Mouse (Mus musculus) lung, embryonic 15.5 days (tissue): ENCODE measurements around the gene Krt33a. TPM values are rescaled to one million over a fixed set of nuclear protein-coding genes. Genes with fewer than 3 reads are reported as not detected.

ENCODE experiments used
- ATAC-seq: fragments of 200-750 bp; cut with Nextera tagmentation; 2 replicates; pipeline ENCODE4 v1.8.0; 2017; ENCODE audit warnings: moderate number of reproducible peaks, borderline replicate concordance; ENCODE audit not compliant: low FRiP score, low TSS enrichment; ENCODE audit errors: extremely low read depth
- H3K27ac ChIP-seq: fragments of 300-500 bp; sonication (generic); 2 replicates; pipeline ENCODE4 v1.5.1; 2015; ENCODE audit warnings: moderate library complexity, mild to moderate bottlenecking, inconsistent platforms
- H3K27me3 ChIP-seq: fragments of 300-500 bp; sonication (generic); 2 replicates; pipeline ENCODE4 v1.6.1; 2015; ENCODE audit warnings: inconsistent platforms
- H3K36me3 ChIP-seq: fragments of 300-500 bp; sonication (generic); 2 replicates; pipeline ENCODE4 v1.6.1; 2015; ENCODE audit warnings: inconsistent platforms
- H3K4me1 ChIP-seq: fragments of 300-500 bp; sonication (generic); 2 replicates; pipeline ENCODE4 v1.6.1; 2015; ENCODE audit warnings: inconsistent platforms
- H3K4me2 ChIP-seq: fragments of 300-500 bp; sonication (generic); 2 replicates; pipeline ENCODE4 v1.6.1; 2015; ENCODE audit warnings: inconsistent platforms, mild to moderate bottlenecking, moderate library complexity
- H3K4me3 ChIP-seq: fragments of 300-500 bp; sonication (generic); 2 replicates; pipeline ENCODE4 v1.5.1; 2015; ENCODE audit warnings: mild to moderate bottlenecking, inconsistent platforms
- H3K9ac ChIP-seq: fragments of 300-500 bp; sonication (generic); 2 replicates; pipeline ENCODE4 v1.6.1; 2015; ENCODE audit warnings: inconsistent platforms
- H3K9me3 ChIP-seq: fragments of 300-500 bp; sonication (generic); 2 replicates; pipeline ENCODE4 v1.6.1; 2016; ENCODE audit warnings: inconsistent platforms
- WGBS: fragments of 180-500 bp; shearing (Covaris S2); methylation state at CpG from one replicate; pipeline ENCODE4 v1.1.7; 2015; 5-methylcytosine and 5-hydroxymethylcytosine counted together
- polyA plus RNA-seq: library from polyadenylated mRNA; unstranded; fragments of >200 nt; fragmentation: Nextera tagmentation; extraction: Ambion mirVana; gene quantifications from 2 replicates; pipeline ENCODE4 v1.2.1, GENCODE M21; 2015

Krt33a gene
- polyA plus RNA-seq, 1 experiment from 2014 or later = not detected

DNA sequence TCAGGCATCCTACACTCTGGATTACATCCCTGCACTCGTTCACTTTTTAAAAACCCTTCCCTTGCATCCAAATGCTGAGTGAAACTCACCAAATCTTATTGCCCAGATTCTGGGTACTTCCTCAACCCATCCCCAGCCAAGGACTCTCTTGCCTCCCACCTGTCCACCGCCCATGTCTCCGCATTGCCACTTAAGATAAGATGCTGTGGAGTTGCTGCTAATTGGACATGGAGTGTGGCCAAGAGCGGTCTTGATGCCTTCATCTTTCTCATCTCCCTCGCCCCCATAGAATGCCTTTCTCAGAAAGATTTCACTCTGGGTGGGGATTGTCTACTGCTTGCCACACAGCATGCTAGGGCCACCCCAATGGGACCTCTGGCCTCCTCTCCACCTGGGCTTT is 7.7 kb downstream of the Krt33a start:
- Histone ChIP-seq H3K27me3 (no peaks in the 10 kb centered on the region), H3K4me3 (no peak overlapping the region), H3K4me2 (no peak overlapping the region), H3K9ac (no peak overlapping the region), H3K4me1 (no peaks in the 10 kb centered on the region), H3K36me3 (no peaks in the 10 kb centered on the region), H3K27ac (no peak overlapping the region), H3K9me3 (no peaks in the 10 kb centered on the region)
- no peak for ATAC-seq
- 80% methylated on average over 5 of the region's 5 CpGs for WGBS

DNA sequence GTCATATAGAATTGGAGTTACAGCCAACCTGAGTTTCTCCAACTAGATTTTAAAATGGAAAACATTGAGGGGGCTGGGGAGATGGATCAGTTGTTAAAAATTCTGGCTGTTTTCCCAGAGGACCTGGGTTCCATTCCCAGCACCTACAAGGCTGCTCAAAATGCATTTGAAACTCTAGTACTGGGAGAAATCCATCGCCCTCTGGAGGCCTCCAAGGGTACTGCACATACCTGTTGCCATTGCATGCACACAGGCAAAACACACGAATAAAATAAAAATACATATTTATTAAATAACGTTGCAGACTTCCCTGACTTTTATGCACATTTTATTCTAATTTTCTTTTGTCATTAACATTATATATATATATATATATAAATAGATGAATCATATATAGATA is 9.4 kb downstream of the Krt33a start:
- Histone ChIP-seq H3K27me3 (no peaks in the 10 kb centered on the region), H3K27ac (no peak overlapping the region), H3K4me1 (no peaks in the 10 kb centered on the region), H3K36me3 (no peaks in the 10 kb centered on the region), H3K4me3 (no peak overlapping the region), H3K9ac (no peak overlapping the region), H3K4me2 (no peak overlapping the region), H3K9me3 (no peaks in the 10 kb centered on the region)
- no peak for ATAC-seq
- WGBS = 50% methylated on average over 3 of the region's 3 CpGs

DNA sequence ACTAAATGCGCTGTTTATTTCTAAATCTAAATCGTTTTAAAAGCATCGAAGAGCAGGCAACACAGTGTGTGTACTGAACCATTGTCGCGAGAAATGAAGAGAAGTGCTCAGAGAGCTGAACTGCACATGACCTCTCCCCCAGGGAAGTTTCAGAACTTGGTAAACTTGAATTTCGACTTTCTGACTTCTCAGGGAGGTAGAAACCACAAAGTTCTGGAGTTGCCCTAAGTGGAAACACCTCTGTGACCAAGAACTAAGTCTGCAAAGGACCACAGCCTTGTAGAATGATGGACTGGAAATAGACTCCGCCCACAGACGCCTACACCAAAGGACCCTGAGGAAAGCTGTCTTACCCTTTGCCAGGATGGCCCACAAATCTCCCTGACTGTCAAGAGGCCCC is 10.1 kb downstream of the Krt33a start:
- H3K9ac ChIP-seq = no peak overlapping the region
- no peaks in the 10 kb centered on the region for H3K9me3 ChIP-seq
- no peak for ATAC-seq
- no peaks in the 10 kb centered on the region for H3K36me3 ChIP-seq
- no peak overlapping the region for H3K4me2 ChIP-seq
- H3K4me3 ChIP-seq = no peak overlapping the region
- H3K4me1 ChIP-seq = no peaks in the 10 kb centered on the region
- H3K27me3 ChIP-seq = no peaks in the 10 kb centered on the region
- H3K27ac ChIP-seq = peak overlapping the region; percentile 61
- 59% methylated on average over 8 of the region's 8 CpGs for WGBS

DNA sequence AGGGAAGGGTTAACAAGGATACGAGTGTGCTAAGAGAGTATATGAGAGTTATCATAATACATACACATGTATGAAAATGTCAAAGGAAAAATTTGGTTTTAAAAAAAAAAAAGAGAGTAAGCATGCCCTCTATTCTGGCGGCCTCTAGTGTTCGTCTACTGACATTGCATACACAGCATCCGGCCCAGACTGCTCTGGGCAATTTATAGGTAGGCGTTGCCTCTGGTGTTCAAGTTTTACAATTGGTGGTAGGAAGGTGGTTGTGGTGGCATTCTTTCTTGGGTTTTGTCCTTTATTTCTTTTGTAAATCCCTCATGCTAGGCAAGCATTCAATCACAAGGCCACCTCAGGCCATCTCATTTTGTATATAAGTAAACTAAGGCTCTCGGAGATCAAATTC is 11.2 kb downstream of the Krt33a start:
- no peak for ATAC-seq
- no peak overlapping the region for H3K9ac ChIP-seq
- H3K36me3 ChIP-seq = no peaks in the 10 kb centered on the region
- H3K4me3 ChIP-seq = no peak overlapping the region
- no peaks in the 10 kb centered on the region for H3K9me3 ChIP-seq
- H3K4me2 ChIP-seq = no peak overlapping the region
- H3K4me1 ChIP-seq = no peaks in the 10 kb centered on the region
- no peaks in the 10 kb centered on the region for H3K27me3 ChIP-seq
- H3K27ac ChIP-seq = no peak overlapping the region
- 17% methylated on average over 6 of the region's 6 CpGs for WGBS

DNA sequence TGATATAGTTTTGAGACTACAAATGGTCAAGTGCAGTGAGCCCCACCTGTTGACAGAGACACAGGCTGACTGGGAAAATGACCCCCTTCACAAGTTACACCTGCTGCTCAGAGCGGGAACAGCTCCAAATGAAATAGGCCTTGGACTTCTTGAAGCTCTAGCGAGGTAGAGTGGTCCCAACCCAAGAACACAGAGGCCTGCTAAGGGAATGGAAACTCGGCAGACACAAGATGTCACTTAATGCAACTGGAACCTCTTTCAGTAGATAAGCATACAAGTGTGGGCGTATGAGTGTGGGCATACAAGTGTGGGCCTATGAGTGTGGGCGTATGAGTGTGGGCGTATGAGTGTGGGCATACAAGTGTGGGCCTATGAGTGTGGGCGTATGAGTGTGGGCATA is 16.9 kb downstream of the Krt33a start:
- H3K27me3 ChIP-seq = peaks cover 4% of the 10 kb centered on the region
- 82% methylated on average over 7 of the region's 7 CpGs for WGBS
- H3K36me3 ChIP-seq = no peaks in the 10 kb centered on the region
- no peak overlapping the region for H3K27ac ChIP-seq
- no peak overlapping the region for H3K4me2 ChIP-seq
- peaks cover 2% of the 10 kb centered on the region; the same call in 1 of the 2 replicates for H3K4me1 ChIP-seq
- no peak overlapping the region for H3K4me3 ChIP-seq
- no peaks in the 10 kb centered on the region for H3K9me3 ChIP-seq
- ATAC-seq = no peak
- no peak overlapping the region for H3K9ac ChIP-seq

DNA sequence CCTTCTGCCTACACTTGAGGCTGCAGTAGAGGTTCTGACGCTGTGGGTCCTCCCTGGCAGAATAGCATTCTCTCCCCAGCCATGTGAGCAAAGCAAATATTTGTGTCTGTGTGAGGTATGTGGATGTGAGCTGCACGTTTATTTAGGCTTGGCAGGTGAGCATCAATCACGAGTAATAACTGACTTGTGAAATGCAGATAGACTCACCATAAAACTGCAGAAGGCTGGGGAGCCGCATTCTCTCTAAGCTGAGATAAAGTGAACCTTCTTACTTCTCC is 21.7 kb downstream of the Krt33a start:
- H3K9me3 ChIP-seq = no peaks in the 10 kb centered on the region
- no peaks in the 10 kb centered on the region for H3K36me3 ChIP-seq
- H3K4me2 ChIP-seq = no peak overlapping the region
- H3K4me1 ChIP-seq = peaks cover 3% of the 10 kb centered on the region; the same call in 1 of the 2 replicates
- no peak for ATAC-seq
- no peak overlapping the region for H3K27ac ChIP-seq
- peaks cover 13% of the 10 kb centered on the region for H3K27me3 ChIP-seq
- 26% methylated on average over 4 of the region's 4 CpGs for WGBS
- no peak overlapping the region for H3K9ac ChIP-seq
- no peak overlapping the region for H3K4me3 ChIP-seq

DNA sequence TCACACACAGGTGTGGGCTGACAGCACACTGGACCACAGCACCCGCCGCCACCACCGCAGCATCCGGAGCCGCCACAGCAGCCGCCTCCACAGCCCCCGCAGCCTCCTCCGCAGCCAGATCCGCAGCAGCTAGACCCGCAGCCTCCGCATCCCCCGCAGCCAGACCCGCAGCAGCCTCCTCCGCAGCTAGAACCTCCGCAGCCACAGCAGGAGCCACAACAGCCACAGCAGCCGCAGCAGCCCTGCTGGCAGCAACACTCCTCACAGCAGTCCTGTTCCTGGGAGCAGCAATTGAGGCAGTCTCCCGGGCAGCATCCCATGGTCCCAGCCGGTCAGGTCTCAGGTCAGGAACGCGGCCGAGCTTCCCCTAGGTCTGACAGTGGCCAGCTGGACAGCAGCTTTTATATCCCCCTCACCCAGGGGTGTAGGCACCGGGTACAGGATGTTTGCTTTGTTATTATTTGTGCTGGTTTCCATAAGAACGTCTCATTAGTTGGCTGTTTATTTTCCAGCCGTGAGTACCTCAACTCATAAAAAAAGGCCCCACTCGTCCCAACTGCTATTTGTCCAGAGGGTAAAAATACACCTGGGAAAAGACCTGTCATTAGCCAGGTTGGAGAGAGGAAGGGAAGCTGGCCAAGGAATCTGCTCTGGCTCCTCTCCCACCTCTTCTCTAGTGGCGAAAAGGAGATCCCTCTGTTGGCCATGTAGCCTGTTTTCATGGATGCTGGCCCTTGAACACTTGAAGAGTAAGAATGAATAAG is 22.2 kb downstream of the Krt33a start, which contains the start of gene Krtap17-1:
TSS of gene Krtap17-1 (minus strand) at position 375 of the 764 bp plus-strand sequence.
- H3K36me3 ChIP-seq = no peaks in the 10 kb centered on the region
- no peak within 1 kb of the TSS for H3K27ac ChIP-seq
- no peaks in the 10 kb centered on the region for H3K9me3 ChIP-seq
- no peak for ATAC-seq
- peak within 1 kb of the TSS; percentile 32 for H3K4me2 ChIP-seq
- no peak within 1 kb of the TSS for H3K9ac ChIP-seq
- WGBS = 22% methylated on average over 26 of the region's 26 CpGs
- peaks cover 13% of the 10 kb centered on the region for H3K27me3 ChIP-seq
- H3K4me3 ChIP-seq = 0 out of 2 replicates have a peak within 1 kb of the TSS, but pooled peaks have one; percentile 4
- peaks cover 3% of the 10 kb centered on the region; the same call in 1 of the 2 replicates for H3K4me1 ChIP-seq

DNA sequence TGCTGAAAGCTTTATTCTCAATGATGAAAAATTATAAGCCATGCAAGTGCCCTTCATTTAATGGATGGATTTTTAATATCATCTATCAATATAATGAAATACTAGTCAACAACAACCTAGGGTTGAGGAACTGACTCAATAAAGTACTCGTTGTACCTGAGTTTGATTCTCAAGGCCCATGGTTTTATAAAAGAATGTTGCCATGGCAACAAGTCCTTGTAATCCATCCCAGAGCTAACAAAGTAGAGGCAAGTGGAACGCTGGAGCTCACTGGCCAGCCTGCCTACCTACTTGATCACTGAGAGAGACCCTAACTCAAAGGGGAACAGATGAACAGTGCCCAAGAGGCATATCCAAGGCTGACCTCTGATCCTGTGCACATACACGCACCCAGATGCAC is 25.4 kb downstream of the Krt33a start:
- Histone ChIP-seq H3K27me3 (peaks cover 13% of the 10 kb centered on the region), H3K9ac (no peak overlapping the region), H3K4me3 (no peak overlapping the region), H3K4me1 (peaks cover 3% of the 10 kb centered on the region; the same call in 1 of the 2 replicates), H3K9me3 (no peaks in the 10 kb centered on the region), H3K36me3 (no peaks in the 10 kb centered on the region), H3K27ac (no peak overlapping the region), H3K4me2 (no peak overlapping the region)
- ATAC-seq = no peak
- 73% methylated on average over 3 of the region's 3 CpGs for WGBS

DNA sequence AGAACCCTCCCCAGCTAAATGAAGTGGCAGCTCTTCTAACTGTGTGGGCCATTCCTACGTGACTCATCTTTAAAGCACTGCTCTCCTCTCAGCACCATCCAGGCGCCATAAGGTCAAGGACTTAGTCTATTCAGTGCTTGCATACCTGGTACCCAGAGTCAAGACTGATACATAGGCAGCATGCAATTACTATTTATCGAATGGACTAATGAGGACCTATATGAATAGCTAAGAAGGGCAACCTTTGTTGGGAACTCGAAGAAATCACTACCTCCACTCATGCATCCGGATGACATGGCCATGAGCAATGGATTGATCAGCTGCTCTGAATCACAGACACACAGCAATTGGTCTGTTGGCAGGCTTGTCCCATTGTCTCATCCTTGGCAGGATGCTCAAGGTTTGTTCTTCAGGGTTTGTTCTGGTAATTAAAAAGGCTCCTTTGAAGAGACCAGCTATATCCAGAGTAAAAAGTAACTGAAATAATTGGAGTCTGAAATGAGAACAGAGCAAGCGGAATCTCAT is 26.1 kb downstream of the Krt33a start:
- Histone ChIP-seq H3K9ac (no peak overlapping the region), H3K4me2 (no peak overlapping the region), H3K9me3 (no peaks in the 10 kb centered on the region), H3K36me3 (no peaks in the 10 kb centered on the region), H3K4me3 (no peak overlapping the region), H3K4me1 (peaks cover 3% of the 10 kb centered on the region; the same call in 1 of the 2 replicates), H3K27ac (no peak overlapping the region), H3K27me3 (peaks cover 13% of the 10 kb centered on the region)
- no peak for ATAC-seq
- WGBS = 82% methylated on average over 6 of the region's 6 CpGs

DNA sequence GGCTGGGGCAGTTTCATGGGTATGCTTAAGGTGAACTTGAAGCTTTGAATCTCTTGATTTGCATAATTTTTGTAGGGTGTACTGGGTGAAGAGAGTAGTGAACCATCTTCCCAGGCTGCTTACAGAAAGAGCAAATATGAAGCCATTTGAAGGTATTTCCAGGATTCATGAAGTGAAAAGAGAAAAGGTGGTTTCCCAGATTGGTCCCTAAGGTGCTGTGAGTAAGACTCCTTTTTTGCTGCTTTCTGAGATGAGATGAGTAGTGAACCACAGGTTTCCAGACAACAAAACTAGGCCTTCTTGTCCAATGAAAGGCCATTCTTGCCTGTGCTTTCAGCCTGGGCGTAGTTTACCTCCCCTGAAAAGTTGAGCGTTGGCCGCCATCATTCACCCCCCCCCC is 27.5 kb downstream of the Krt33a start:
- H3K27me3 ChIP-seq = peaks cover 4% of the 10 kb centered on the region
- ATAC-seq = no peak
- no peaks in the 10 kb centered on the region for H3K4me1 ChIP-seq
- no peak overlapping the region for H3K4me3 ChIP-seq
- H3K9ac ChIP-seq = no peak overlapping the region
- 93% methylated on average over 3 of the region's 3 CpGs for WGBS
- no peaks in the 10 kb centered on the region for H3K36me3 ChIP-seq
- H3K9me3 ChIP-seq = no peaks in the 10 kb centered on the region
- H3K4me2 ChIP-seq = no peak overlapping the region
- no peak overlapping the region for H3K27ac ChIP-seq

DNA sequence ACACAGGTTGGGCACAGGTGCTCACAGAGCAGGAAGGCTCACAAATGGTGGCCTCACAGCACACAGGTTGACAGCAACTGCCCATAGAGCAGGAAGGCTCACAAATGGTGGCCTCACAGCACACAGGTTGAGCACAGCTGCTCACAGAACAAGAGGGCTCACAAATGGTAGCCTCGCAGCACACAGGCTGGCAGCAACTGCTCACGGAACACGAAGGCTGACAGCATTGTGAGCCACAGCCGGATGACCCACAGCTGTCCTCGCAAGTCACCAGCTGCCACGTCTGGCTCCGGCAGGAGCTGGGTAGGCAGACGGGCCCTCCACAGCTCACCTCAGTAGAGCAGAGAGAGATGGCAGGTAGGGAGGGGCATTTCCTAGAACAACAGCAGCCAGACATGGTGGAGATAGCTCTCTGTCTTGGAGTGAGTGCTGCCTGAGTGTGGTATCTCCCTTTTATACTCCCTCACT is 29.8 kb downstream of the Krt33a start, which contains the start of gene Krtap16-1:
TSS of gene Krtap16-1 (minus strand) at position 418 of the 468 bp plus-strand sequence.
- Histone ChIP-seq H3K27ac (no peak within 1 kb of the TSS), H3K4me3 (no peak within 1 kb of the TSS), H3K4me2 (no peak within 1 kb of the TSS), H3K9ac (no peak within 1 kb of the TSS), H3K9me3 (no peaks in the 10 kb centered on the region), H3K4me1 (no peaks in the 10 kb centered on the region), H3K27me3 (no peaks in the 10 kb centered on the region), H3K36me3 (no peaks in the 10 kb centered on the region)
- no peak for ATAC-seq
- 52% methylated on average over 8 of the region's 8 CpGs for WGBS

DNA sequence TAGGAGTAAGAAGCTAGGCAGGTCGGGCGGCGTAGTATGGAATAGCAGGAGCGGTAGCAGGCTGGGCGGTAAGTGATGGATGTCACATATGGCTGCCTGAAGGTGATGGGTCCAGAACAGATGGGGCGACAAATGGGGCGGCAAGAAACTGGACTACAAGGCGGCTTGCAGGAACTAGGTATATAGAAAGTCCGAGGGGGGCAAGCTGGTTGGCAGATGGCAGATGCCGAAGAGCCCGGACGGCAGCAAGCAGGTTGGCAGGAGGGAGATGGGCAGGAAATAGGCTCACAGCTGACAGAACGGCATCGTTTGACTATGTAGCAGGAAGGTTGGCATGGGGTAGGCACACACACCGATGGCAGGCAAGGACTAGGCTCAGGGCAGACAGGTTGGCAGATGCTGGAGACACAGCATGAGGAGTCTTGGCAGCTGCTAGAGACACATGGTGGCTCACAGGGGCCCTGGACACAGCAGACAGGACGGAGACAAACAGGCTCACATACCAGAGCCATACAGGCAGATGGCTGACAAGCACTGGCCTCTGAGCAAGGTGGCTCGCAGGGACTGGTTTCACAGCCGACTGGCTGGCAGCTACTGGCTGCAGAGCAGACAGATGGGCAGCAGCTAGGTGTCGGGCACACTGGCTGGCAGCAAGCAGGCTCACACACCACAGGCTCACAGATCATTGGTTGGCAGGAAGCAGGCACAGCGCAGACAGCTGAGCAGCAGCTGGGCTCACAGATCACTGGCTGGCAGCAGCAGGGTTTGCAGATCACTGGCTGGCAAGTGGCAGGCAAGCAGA is 30.5 kb downstream of the Krt33a start:
- Histone ChIP-seq H3K27me3 (no peaks in the 10 kb centered on the region), H3K4me2 (no peak overlapping the region), H3K4me3 (no peak overlapping the region), H3K9me3 (no peaks in the 10 kb centered on the region), H3K27ac (no peak overlapping the region), H3K9ac (no peak overlapping the region), H3K4me1 (no peaks in the 10 kb centered on the region), H3K36me3 (no peaks in the 10 kb centered on the region)
- 65% methylated on average over 20 of the region's 20 CpGs for WGBS
- ATAC-seq = no peak; the same call in 1 of the 2 replicates
